Mouse (Mus musculus): Measurements from ENCODE around the gene Slc25a15.

DNA sequence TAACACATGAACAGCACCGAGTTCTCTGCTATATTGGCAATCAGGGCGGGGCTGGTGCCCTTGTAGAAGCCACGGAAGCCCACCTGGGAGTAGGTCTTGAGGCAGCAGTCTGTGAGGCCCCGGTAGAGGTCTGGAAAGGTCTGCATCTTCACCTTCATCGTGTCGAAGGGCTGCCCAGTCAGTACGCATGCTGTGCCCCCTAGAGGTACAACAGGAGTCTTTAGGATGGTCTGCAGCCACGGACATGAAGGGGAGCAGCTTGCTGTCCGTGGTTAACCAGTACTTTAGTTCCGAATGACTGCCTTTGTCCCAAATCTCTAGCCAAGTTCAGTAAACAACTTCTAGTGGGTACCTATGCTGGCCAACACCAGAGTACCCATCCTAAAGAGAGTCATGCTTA lies 8.5 kb downstream of the Slc25a15 start:
- TF ChIP-seq CTCF (IDR thresholded peaks at IDR 0.05; ENCODE audit: control insufficient read depth, insufficient read depth, low read length): no peak
- no peak for TF ChIP-seq POLR2A (IDR thresholded peaks at IDR 0.05; ENCODE audit: borderline replicate concordance, control insufficient read depth, low read depth, low read length)

All from bone marrow, adult 2 months (tissue).